ENCODE assay signal across 8 mouse cellular contexts in genomic region chr11:87662407-87662806, GRCm38 (mm10). TPM values are rescaled to one million over a fixed set of nuclear protein-coding genes. Genes with fewer than 3 reads are reported as not detected.
A peak's percentile ranks its signal among the peaks of the same experiment; 100 is the strongest.
DNase-seq lines count a peak whose midpoint lies in the region; ATAC-seq and TF ChIP-seq lines count a peak whose summit lies in the region.

Rnf43 (plus strand) TSS chr11:87662722.

- H3K36me3 ChIP-seq in hindbrain, embryonic 10.5 days: no peaks in the 10 kb centered on the region
- H3K36me3 ChIP-seq in lung, postnatal 0 days (ENCODE audit: insufficient read depth, low read length): no peaks in the 10 kb centered on the region

- DNase-seq in MN1 (ENCODE audit: low spot score): peak; percentile 71
- peak; percentile 92 for DNase-seq in cerebellum, adult 9-10 months
- peak; percentile 83 for DNase-seq in hindbrain, embryonic 10.5 days (ENCODE audit: low spot score)
- peak; percentile 81 for DNase-seq in layer of hippocampus, adult 9-11 months
- peak; percentile 95 for DNase-seq in lung, postnatal 0 days (ENCODE audit: low spot score)
- peak; percentile 82 for DNase-seq in ovary, postnatal 14 days (ENCODE audit: low spot score)
- DNase-seq in thymus, postnatal 14 days: peak; percentile 91

- peak; percentile 92 for TF ChIP-seq CTCF in lung, postnatal 0 days (IDR thresholded peaks at IDR 0.05)

- H3K9me3 ChIP-seq in hindbrain, embryonic 10.5 days: no peaks in the 10 kb centered on the region
- no peaks in the 10 kb centered on the region for H3K9me3 ChIP-seq in lung, postnatal 0 days (ENCODE audit: low read length)

- H3K9ac ChIP-seq in lung, postnatal 0 days (replicated peaks; ENCODE audit: low read depth): peak within 1 kb of the TSS; percentile 43

- H3K4me1 ChIP-seq in hindbrain, embryonic 10.5 days (replicated peaks): peaks cover 6% of the 10 kb centered on the region; the same call in 1 of the 2 replicates
- H3K4me1 ChIP-seq in lung, postnatal 0 days (ENCODE audit: insufficient read depth, low read depth, low read length): no peaks in the 10 kb centered on the region

- peaks cover 22% of the 10 kb centered on the region for H3K27me3 ChIP-seq in hindbrain, embryonic 10.5 days (ENCODE audit: insufficient read depth, poor library complexity, severe bottlenecking)
- no peaks in the 10 kb centered on the region for H3K27me3 ChIP-seq in lung, postnatal 0 days (replicated peaks; ENCODE audit: insufficient read depth, low read length)

- H3K4me3 ChIP-seq in hindbrain, embryonic 10.5 days: peak within 1 kb of the TSS; percentile 46
- H3K4me3 ChIP-seq in lung, postnatal 0 days (ENCODE audit: low read depth, low read length): peak within 1 kb of the TSS; percentile 42

- ATAC-seq in frontal cortex, adult (ENCODE audit: low TSS enrichment): peak; percentile 90
- peak; percentile 96 for ATAC-seq in lung, postnatal 0 days

- TF ChIP-seq EP300 in lung, postnatal 0 days (IDR thresholded peaks at IDR 0.05): 0 out of 2 replicates have a peak, but pooled peaks have one; percentile 17

- WGBS in hindbrain, embryonic 10.5 days: 0% methylated on average over 8 of the region's 8 CpGs
- 2% methylated on average over 8 of the region's 8 CpGs for WGBS in lung, postnatal 0 days

- H3K4me2 ChIP-seq in lung, postnatal 0 days (replicated peaks; ENCODE audit: low read depth, low read length): peak within 1 kb of the TSS; percentile 54

- no peak within 1 kb of the TSS for H3K27ac ChIP-seq in hindbrain, embryonic 10.5 days
- peak within 1 kb of the TSS; percentile 76 for H3K27ac ChIP-seq in lung, postnatal 0 days (ENCODE audit: low read length)

RNA-seq across cellular contexts. Expression of gene Rnf43, which starts in this region (rescaled TPM):
- polyA plus RNA-seq in hindbrain, embryonic 10.5 days (2016; fragmentation: Nextera tagmentation; extraction: Ambion mirVana): 0.90 and 1.2 TPM in 2 replicates
- polyA plus RNA-seq in lung, postnatal 0 days (2015; fragmentation: Nextera tagmentation; extraction: Ambion mirVana): 4.6 and 6.6 TPM in 2 replicates
